Mouse (Mus musculus) myocyte (in vitro differentiated cells): ENCODE results near the gene Ubox5. TPM values are rescaled to one million over a fixed set of nuclear protein-coding genes. Genes with fewer than 3 reads are reported as not detected.
A peak's percentile ranks its signal among the peaks of the same experiment; 100 is the strongest.

ENCODE experiments used
- H3K27me3 ChIP-seq: one replicate; pipeline ENCODE4 v1.6.1; 2011; ENCODE audit not compliant: control insufficient read depth, insufficient read depth, insufficient read length
- H3K36me3 ChIP-seq: one replicate; pipeline ENCODE4 v1.6.1; 2011; ENCODE audit not compliant: control insufficient read depth, insufficient read depth
- H3K4me2 ChIP-seq: one replicate; pipeline ENCODE4 v1.6.1; 2011; ENCODE audit warnings: low read depth, control low read depth
- H3K4me3 ChIP-seq: one replicate; pipeline ENCODE4 v1.5.1; 2011; ENCODE audit warnings: mild to moderate bottlenecking, control low read depth, moderate library complexity
- H3K79me2 ChIP-seq: one replicate; pipeline ENCODE4 v1.6.1; 2011; ENCODE audit not compliant: control insufficient read depth, insufficient read depth
- H3ac ChIP-seq: one replicate; pipeline ENCODE4 v1.6.1; 2011; ENCODE audit not compliant: control insufficient read depth, insufficient read length
- CEBPB ChIP-seq: IDR thresholded peaks from 2 replicates; pipeline ENCODE4 v1.6.1; 2011; ENCODE audit warnings: mild to moderate bottlenecking, moderate library complexity; ENCODE audit not compliant: poor library complexity, insufficient read depth, severe bottlenecking
- E2F4 ChIP-seq: IDR thresholded peaks from one replicate; pipeline ENCODE4 v1.6.1; 2011; ENCODE audit warnings: mild to moderate bottlenecking, control low read depth, moderate library complexity; ENCODE audit not compliant: insufficient read depth
- MAX ChIP-seq: IDR thresholded peaks from one replicate; pipeline ENCODE4 v1.6.1; 2011; ENCODE audit warnings: low read depth, mild to moderate bottlenecking, control low read depth
- MYOD1 ChIP-seq, 3 experiments: IDR thresholded peaks; one replicate each; pipeline ENCODE4 v1.6.1; 2011; ENCODE audit warnings: control low read depth in 2 of 3, low read depth in 2 of 3, mild to moderate bottlenecking in 2 of 3, moderate library complexity in 1 of 3; ENCODE audit not compliant: insufficient read length in 2 of 3, control insufficient read depth in 1 of 3
- MYOG ChIP-seq, 3 experiments: IDR thresholded peaks; one replicate each; pipeline ENCODE4 v1.6.1; 2011; ENCODE audit warnings: control low read depth in 2 of 3, low read depth in 2 of 3, mild to moderate bottlenecking in 2 of 3; ENCODE audit not compliant: insufficient read length in 2 of 3, control insufficient read depth in 1 of 3, insufficient read depth in 1 of 3
- POLR2A ChIP-seq: IDR thresholded peaks from one replicate; pipeline ENCODE4 v1.6.1; 2011; ENCODE audit warnings: low read depth, mild to moderate bottlenecking, control low read depth, moderate library complexity; ENCODE audit not compliant: insufficient read length
- POLR2AphosphoS2 ChIP-seq: IDR thresholded peaks from one replicate; pipeline ENCODE4 v1.6.1; 2011; ENCODE audit warnings: low read depth, control low read depth; ENCODE audit not compliant: insufficient read length
- REST ChIP-seq: IDR thresholded peaks from one replicate; pipeline ENCODE4 v1.6.1; 2011; ENCODE audit warnings: mild to moderate bottlenecking, control low read depth, moderate library complexity; ENCODE audit not compliant: insufficient read depth, insufficient read length
- SRF ChIP-seq: IDR thresholded peaks from one replicate; pipeline ENCODE4 v1.6.1; 2011; ENCODE audit warnings: low read depth; ENCODE audit not compliant: control insufficient read depth, insufficient read length
- TCF12 ChIP-seq: IDR thresholded peaks from one replicate; pipeline ENCODE4 v1.6.1; 2011; ENCODE audit warnings: mild to moderate bottlenecking, control low read depth; ENCODE audit not compliant: poor library complexity, insufficient read depth, severe bottlenecking
- TCF3 ChIP-seq: IDR thresholded peaks from one replicate; pipeline ENCODE4 v1.6.1; 2011; ENCODE audit warnings: low read depth, control low read depth; ENCODE audit not compliant: insufficient read length
- USF1 ChIP-seq: IDR thresholded peaks from one replicate; pipeline ENCODE4 v1.6.1; 2011; ENCODE audit warnings: low read depth, mild to moderate bottlenecking, control low read depth, moderate library complexity
- polyA plus RNA-seq: library from polyadenylated mRNA; unstranded; fragments of >200 nt; fragmentation: generic; extraction: Trizol; gene quantifications from one replicate; pipeline ENCODE4 v1.2.1, GENCODE M21; 2012; ENCODE audit warnings: missing spikeins

Ubox5 gene
- polyA plus RNA-seq, 1 experiment: 5.4 TPM

DNA sequence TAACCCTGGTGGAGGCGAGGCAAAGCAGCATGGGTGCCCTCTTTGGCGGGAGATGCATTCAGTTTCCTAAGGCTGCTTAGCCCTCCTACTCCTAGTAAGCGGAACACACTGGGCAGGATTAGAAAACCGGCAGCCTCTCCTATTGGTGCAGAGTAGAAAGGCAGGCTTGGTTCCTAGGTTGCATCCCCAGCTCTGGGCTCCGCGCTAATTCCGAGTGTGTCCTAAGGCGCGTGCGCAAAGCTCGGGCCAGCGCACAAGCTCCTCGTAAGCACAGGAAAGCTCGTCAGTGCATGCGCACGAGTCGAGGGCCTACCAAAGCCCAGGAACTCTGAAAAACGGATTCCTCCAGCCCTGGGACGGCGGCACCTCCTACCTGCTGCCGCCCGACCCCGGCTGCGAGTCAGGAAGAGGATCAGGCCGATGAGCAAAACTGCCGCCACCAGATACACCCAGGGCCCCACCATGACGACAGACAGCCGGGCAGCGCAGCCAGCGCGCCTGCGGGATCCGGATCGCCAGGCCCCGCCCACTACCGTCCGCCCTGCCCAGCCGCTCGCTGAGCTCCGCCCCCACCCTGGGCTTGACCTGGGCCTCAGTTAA is 34.4 kb upstream of the Ubox5 start, which contains the start of gene Ddrgk1:
Ddrgk1 (minus strand) TSS at position 558 of the 600 bp plus-strand sequence.
- peak within 1 kb of the TSS; percentile 7 for H3ac ChIP-seq
- peaks cover 23% of the 10 kb centered on the region for H3K36me3 ChIP-seq
- TF ChIP-seq TCF3: no peak
- no peak for TF ChIP-seq REST
- TF ChIP-seq USF1: no peak
- peak; percentile 97 for TF ChIP-seq POLR2A
- peak; percentile 98 for TF ChIP-seq POLR2AphosphoS2
- TF ChIP-seq MYOD1 (IDR thresholded peaks at IDR 0.05; ENCODE audit: control insufficient read depth in 1 of 3, insufficient read length in 2 of 3, low read depth in 2 of 3): peak in 1 of 3 experiments; percentile 44
- H3K79me2 ChIP-seq: peaks cover 29% of the 10 kb centered on the region
- no peaks in the 10 kb centered on the region for H3K27me3 ChIP-seq
- peak within 1 kb of the TSS; percentile 34 for H3K4me3 ChIP-seq
- peak within 1 kb of the TSS; percentile 96 for H3K4me2 ChIP-seq

DNA sequence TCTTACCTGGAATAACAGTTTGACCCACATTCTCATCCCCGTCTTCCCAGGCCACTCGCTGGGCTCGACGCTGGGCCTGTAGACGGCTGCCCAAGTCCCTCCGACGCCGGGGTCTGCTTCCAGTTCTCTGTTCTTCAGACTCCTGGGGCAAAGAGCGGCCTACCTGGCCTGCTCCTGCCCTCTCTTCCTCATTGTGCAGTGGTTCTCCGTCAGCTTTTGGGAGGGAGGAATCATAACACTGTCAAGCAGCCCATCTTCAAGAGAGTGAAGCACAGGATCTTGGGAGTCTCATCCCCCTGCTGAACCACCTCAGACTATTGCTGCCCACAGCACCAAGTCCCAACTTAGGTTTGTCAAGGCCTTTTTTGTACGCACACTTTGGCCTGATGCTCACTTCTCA is 33.5 kb upstream of the Ubox5 start:
- Histone ChIP-seq H3K36me3 (peaks cover 23% of the 10 kb centered on the region), H3K4me3 (peak overlapping the region; percentile 34), H3K79me2 (peaks cover 21% of the 10 kb centered on the region), H3K4me2 (peak overlapping the region; percentile 96), H3K27me3 (no peaks in the 10 kb centered on the region), H3ac (no peak overlapping the region)
- TF ChIP-seq USF1: no peak
- TF ChIP-seq TCF3: no peak
- TF ChIP-seq MAX: no peak
- no peak for TF ChIP-seq MYOG (IDR thresholded peaks at IDR 0.05; ENCODE audit: control insufficient read depth in 1 of 3, insufficient read depth in 1 of 3, insufficient read length in 2 of 3, low read depth in 2 of 3)
- no peak for TF ChIP-seq MYOD1 (IDR thresholded peaks at IDR 0.05; ENCODE audit: control insufficient read depth in 1 of 3, insufficient read length in 2 of 3, low read depth in 2 of 3)
- TF ChIP-seq SRF: no peak
- no peak for TF ChIP-seq E2F4
- no peak for TF ChIP-seq TCF12
- no peak for TF ChIP-seq POLR2A

DNA sequence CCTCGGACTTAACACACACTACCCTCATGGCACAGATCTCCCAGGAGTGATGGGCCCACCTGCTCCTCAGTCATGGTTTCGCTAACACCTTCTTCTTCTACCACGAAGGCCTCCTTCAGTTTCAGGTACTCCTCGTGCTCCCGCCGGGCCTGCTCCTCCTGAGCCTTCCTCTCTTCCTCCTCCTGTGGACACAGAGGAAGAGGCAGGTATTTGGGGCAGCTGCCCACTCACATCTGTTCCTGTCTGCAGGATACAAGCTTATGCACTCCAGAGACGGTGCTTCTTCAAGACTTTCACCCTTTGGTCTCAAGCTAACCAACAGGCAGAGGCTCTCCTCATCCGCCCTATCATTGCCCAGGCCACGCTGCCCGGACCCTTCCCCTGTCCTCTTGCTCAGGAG is 28.7 kb upstream of the Ubox5 start:
- Histone ChIP-seq H3K79me2 (peaks cover 10% of the 10 kb centered on the region), H3ac (no peak overlapping the region), H3K36me3 (peaks cover 51% of the 10 kb centered on the region), H3K4me3 (no peak overlapping the region), H3K27me3 (no peaks in the 10 kb centered on the region), H3K4me2 (no peak overlapping the region)
- TF ChIP-seq POLR2AphosphoS2: no peak
- TF ChIP-seq CEBPB: no peak
- no peak for TF ChIP-seq USF1
- TF ChIP-seq REST: no peak
- no peak for TF ChIP-seq TCF12
- TF ChIP-seq MYOG (IDR thresholded peaks at IDR 0.05; ENCODE audit: control insufficient read depth in 1 of 3, insufficient read depth in 1 of 3, insufficient read length in 2 of 3, low read depth in 2 of 3): no peak
- no peak for TF ChIP-seq SRF
- TF ChIP-seq POLR2A: no peak
- TF ChIP-seq E2F4: no peak
- TF ChIP-seq MAX: no peak
- TF ChIP-seq TCF3: no peak
- no peak for TF ChIP-seq MYOD1 (IDR thresholded peaks at IDR 0.05; ENCODE audit: control insufficient read depth in 1 of 3, insufficient read length in 2 of 3, low read depth in 2 of 3)

DNA sequence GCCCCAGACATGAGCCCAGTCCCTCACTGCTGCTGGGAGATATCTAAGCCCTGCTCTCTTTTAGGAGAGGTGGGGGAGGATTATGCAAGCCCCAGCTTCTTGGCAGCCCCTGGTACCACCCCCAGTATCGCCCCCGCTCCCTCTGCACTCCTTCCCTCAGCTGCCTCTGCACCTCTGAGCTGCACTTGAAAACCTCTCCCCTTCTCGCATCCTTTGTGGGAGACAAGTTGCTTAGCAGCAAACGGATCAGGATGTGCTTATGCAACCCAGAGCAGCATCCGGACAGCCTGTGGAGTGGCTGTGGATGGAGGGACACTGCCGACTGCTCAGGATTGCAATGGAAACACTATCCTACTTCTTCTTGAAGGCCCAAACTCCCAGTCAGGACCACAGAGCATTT is 27.7 kb upstream of the Ubox5 start:
- no peak overlapping the region for H3K4me3 ChIP-seq
- no peaks in the 10 kb centered on the region for H3K27me3 ChIP-seq
- H3K79me2 ChIP-seq: peaks cover under 1% of the 10 kb centered on the region
- H3ac ChIP-seq: no peak overlapping the region
- no peak for TF ChIP-seq MYOD1 (IDR thresholded peaks at IDR 0.05; ENCODE audit: control insufficient read depth in 1 of 3, insufficient read length in 2 of 3, low read depth in 2 of 3)
- no peak for TF ChIP-seq SRF
- TF ChIP-seq E2F4: no peak
- TF ChIP-seq MAX: no peak
- no peak for TF ChIP-seq POLR2A
- no peak for TF ChIP-seq TCF12
- no peak for TF ChIP-seq MYOG (IDR thresholded peaks at IDR 0.05; ENCODE audit: control insufficient read depth in 1 of 3, insufficient read depth in 1 of 3, insufficient read length in 2 of 3, low read depth in 2 of 3)
- no peak for TF ChIP-seq POLR2AphosphoS2
- TF ChIP-seq TCF3: no peak
- no peak for TF ChIP-seq CEBPB
- TF ChIP-seq REST: no peak
- no peak for TF ChIP-seq USF1
- H3K36me3 ChIP-seq: peaks cover 49% of the 10 kb centered on the region
- H3K4me2 ChIP-seq: no peak overlapping the region
